Mouse (Mus musculus) limb, embryonic 14.5 days (tissue): ENCODE measurements around the gene Asb16. TPM values are rescaled to one million over a fixed set of nuclear protein-coding genes. Genes with fewer than 3 reads are reported as not detected.
A peak's percentile ranks its signal among the peaks of the same experiment; 100 is the strongest.

Experiments
- ATAC-seq: fragments of 200-750 bp; cut with Nextera tagmentation; 2 replicates; pipeline ENCODE4 v1.8.0; 2017; ENCODE audit warnings: low read depth, moderate number of reproducible peaks, moderate TSS enrichment; ENCODE audit not compliant: low FRiP score
- DNase-seq: peaks from one replicate; pipeline ENCODE4 v3.0.0-alpha.2; 2015; ENCODE audit warnings: low spot score
- H3K27ac ChIP-seq: fragments of 300-500 bp; sonication (generic); replicated peaks from 2 replicates; pipeline ENCODE4 v1.5.1; 2014; ENCODE audit warnings: low read depth, mild to moderate bottlenecking, low read length, moderate library complexity, mixed read lengths
- H3K27me3 ChIP-seq: fragments of 300-500 bp; sonication (generic); 2 replicates; pipeline ENCODE4 v1.6.1; 2014; ENCODE audit warnings: low read length, mixed read lengths; ENCODE audit not compliant: control insufficient read depth, insufficient read depth
- H3K36me3 ChIP-seq: fragments of 300-500 bp; sonication (generic); 2 replicates; pipeline ENCODE4 v1.6.1; 2014; ENCODE audit warnings: mild to moderate bottlenecking, low read length, moderate library complexity, mixed read lengths; ENCODE audit not compliant: control insufficient read depth, insufficient read depth
- H3K4me1 ChIP-seq: fragments of 300-500 bp; sonication (generic); 2 replicates; pipeline ENCODE4 v1.6.1; 2014; ENCODE audit warnings: antibody characterized with exemption, low read length, mixed read lengths; ENCODE audit not compliant: control insufficient read depth, insufficient read depth
- H3K4me2 ChIP-seq: fragments of 300-500 bp; sonication (generic); replicated peaks from 2 replicates; pipeline ENCODE4 v1.6.1; 2014; ENCODE audit warnings: low read depth, mild to moderate bottlenecking, low read length, moderate library complexity; ENCODE audit not compliant: severe bottlenecking
- H3K4me3 ChIP-seq: fragments of 300-500 bp; sonication (generic); replicated peaks from 2 replicates; pipeline ENCODE4 v1.5.1; 2014; ENCODE audit warnings: low read length
- H3K9ac ChIP-seq: fragments of 300-500 bp; sonication (generic); 2 replicates; pipeline ENCODE4 v1.6.1; 2014; ENCODE audit warnings: mild to moderate bottlenecking, low read depth, low read length, moderate library complexity; ENCODE audit not compliant: severe bottlenecking
- H3K9me3 ChIP-seq: fragments of 300-500 bp; sonication (generic); 2 replicates; pipeline ENCODE4 v1.6.1; 2016; ENCODE audit warnings: low read length; ENCODE audit not compliant: control insufficient read depth
- POLR2A ChIP-seq: fragments of 200-500 bp; IDR thresholded peaks from 2 replicates; pipeline ENCODE4 v1.8.0; 2012; ENCODE audit warnings: inconsistent platforms, mild to moderate bottlenecking, moderate library complexity, borderline replicate concordance; ENCODE audit not compliant: insufficient read depth, insufficient read length; ENCODE audit errors: extremely low read depth
- WGBS: fragments of 180-500 bp; shearing (Covaris S2); extraction: QIAGEN DNeasy Blood & Tissue Kit; methylation state at CpG from one replicate; pipeline ENCODE4 v1.1.7; 2014; 5-methylcytosine and 5-hydroxymethylcytosine counted together
- polyA plus RNA-seq, 2 experiments: library from polyadenylated mRNA; depleted of rRNA in 1 of 2; stranded (reverse) in 1 of 2; unstranded in 1 of 2; fragments of >200 nt; fragmentation: Nextera tagmentation in 1 of 2; extraction: Ambion mirVana in 1 of 2; gene quantifications; 2 replicates each; pipeline versions ENCODE4 v1.2.1 to v1.2.3; 2012 to 2014

Gene Asb16
- polyA plus RNA-seq, 2 experiments: 0.25 to 2.2 TPM

- ATAC-seq: peak; percentile 51
- H3K27ac ChIP-seq: peak overlapping the region; percentile 98
- H3K27me3 ChIP-seq: no peaks in the 10 kb centered on the region
- peak; percentile 80 for DNase-seq
- peak overlapping the region; percentile 99 for H3K9ac ChIP-seq
- H3K4me3 ChIP-seq: peak overlapping the region; percentile 100
- peaks cover 24% of the 10 kb centered on the region for H3K36me3 ChIP-seq
- WGBS: 0% methylated on average over 28 of the region's 77 CpGs
- H3K4me1 ChIP-seq: peaks cover 9% of the 10 kb centered on the region
- peak overlapping the region; percentile 94 for H3K4me2 ChIP-seq
- TF ChIP-seq POLR2A: 0 out of 2 replicates have a peak, but pooled peaks have one; percentile 32
- no peaks in the 10 kb centered on the region for H3K9me3 ChIP-seq
Observed at GRCm38 (mm10) chr11:102317901-102318575, 49.5 kb downstream of the Asb16 start.

- DNase-seq (no peak), ATAC-seq (no peak)
- under 1% methylated on average over 47 of the region's 84 CpGs for WGBS
- TF ChIP-seq POLR2A: peak; percentile 24; the same call in 1 of the 2 replicates
- Histone ChIP-seq H3K9me3 (no peaks in the 10 kb centered on the region), H3K27ac (peak overlapping the region; percentile 98), H3K36me3 (peaks cover 17% of the 10 kb centered on the region), H3K4me2 (peak overlapping the region; percentile 94), H3K9ac (peak overlapping the region; percentile 99), H3K4me1 (peaks cover 9% of the 10 kb centered on the region), H3K4me3 (peak overlapping the region; percentile 100), H3K27me3 (no peaks in the 10 kb centered on the region)
Observed at GRCm38 (mm10) chr11:102318576-102319409, 50.2 kb downstream of the Asb16 start.

GRCm38 (mm10) chr11:102319410-102319792, 50.9 kb downstream of the Asb16 start, which contains the start of gene Ubtf:
Ubtf (minus strand) TSS chr11:102319742.
- no peak for TF ChIP-seq POLR2A
- DNase-seq (peak; percentile 80), ATAC-seq (peak; percentile 14)
- peaks cover 9% of the 10 kb centered on the region for H3K4me1 ChIP-seq
- H3K27ac ChIP-seq: peak within 1 kb of the TSS; percentile 98
- WGBS: under 1% methylated on average over 25 of the region's 25 CpGs
- peak within 1 kb of the TSS; percentile 99 for H3K9ac ChIP-seq
- no peaks in the 10 kb centered on the region for H3K9me3 ChIP-seq
- peaks cover 11% of the 10 kb centered on the region for H3K36me3 ChIP-seq
- H3K27me3 ChIP-seq: no peaks in the 10 kb centered on the region
- peak within 1 kb of the TSS; percentile 94 for H3K4me2 ChIP-seq
- peak within 1 kb of the TSS; percentile 100 for H3K4me3 ChIP-seq

GRCm38 (mm10) chr11:102319941-102320685, 51.6 kb downstream of the Asb16 start:
- peaks cover 9% of the 10 kb centered on the region for H3K4me1 ChIP-seq
- peak; percentile 86 for DNase-seq
- peak overlapping the region; percentile 100 for H3K4me3 ChIP-seq
- H3K9me3 ChIP-seq: no peaks in the 10 kb centered on the region
- peak; percentile 83; the same call in 1 of the 2 replicates for TF ChIP-seq POLR2A
- H3K27ac ChIP-seq: peak overlapping the region; percentile 98
- peaks cover 3% of the 10 kb centered on the region for H3K36me3 ChIP-seq
- peak; percentile 34; the same call in 1 of the 2 replicates for ATAC-seq
- peak overlapping the region; percentile 99 for H3K9ac ChIP-seq
- H3K27me3 ChIP-seq: no peaks in the 10 kb centered on the region
- peak overlapping the region; percentile 94 for H3K4me2 ChIP-seq
- under 1% methylated on average over 38 of the region's 38 CpGs for WGBS

GRCm38 (mm10) chr11:102320686-102321005, 52.1 kb downstream of the Asb16 start:
- ATAC-seq (no peak), DNase-seq (peak; percentile 87)
- WGBS: 8% methylated on average over 10 of the region's 10 CpGs
- peaks cover 8% of the 10 kb centered on the region for H3K4me1 ChIP-seq
- no peaks in the 10 kb centered on the region for H3K9me3 ChIP-seq
- H3K4me2 ChIP-seq: peak overlapping the region; percentile 94
- H3K27me3 ChIP-seq: no peaks in the 10 kb centered on the region
- peak overlapping the region; percentile 100 for H3K4me3 ChIP-seq
- peak overlapping the region; percentile 99 for H3K9ac ChIP-seq
- peak; percentile 19; the same call in 1 of the 2 replicates for TF ChIP-seq POLR2A
- no peaks in the 10 kb centered on the region for H3K36me3 ChIP-seq
- peak overlapping the region; percentile 98 for H3K27ac ChIP-seq
